Mouse (Mus musculus): Measurements from ENCODE around the gene Capn10. TPM values are rescaled to one million over a fixed set of nuclear protein-coding genes. Genes with fewer than 3 reads are reported as not detected.

The Capn10 gene
- total and polyA plus RNA-seq, 3 experiments, result 11.9 to 16.1 (median 15.9) TPM

DNA sequence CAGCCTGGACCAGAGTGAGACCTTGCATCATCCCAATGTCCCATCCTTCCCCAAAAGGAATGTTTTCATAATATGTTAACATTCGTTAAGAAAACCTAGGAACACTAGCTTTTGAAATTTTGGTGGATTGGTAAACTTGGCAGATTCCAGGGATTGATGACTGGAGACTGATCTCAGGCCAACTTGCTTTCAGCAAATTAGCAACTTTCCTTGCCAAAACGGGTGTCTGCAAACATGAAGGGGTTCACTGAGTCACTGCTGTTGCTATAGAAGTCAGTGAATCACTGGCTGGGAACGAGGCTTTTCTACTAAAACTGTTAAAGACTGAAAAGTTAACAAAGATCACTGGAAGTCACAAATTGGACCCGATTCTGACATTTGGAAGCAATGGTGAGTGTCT lies 30.5 kb upstream of the Capn10 start:
- Histone ChIP-seq H3K4me1 (ENCODE audit: control insufficient read depth in 1 of 2, insufficient read depth in 2 of 2) (peaks cover 10 to 24% of the 10 kb centered on the region in 2 experiments), H3K27me3 (replicated peaks) (peaks cover 27% of the 10 kb centered on the region), H3K9me3 (replicated peaks; ENCODE audit: low read length) (peaks cover 2% of the 10 kb centered on the region), H3K27ac (ENCODE audit: insufficient read depth, low read depth) (no peak overlapping the region), H3K36me3 (replicated peaks in 1 of 2; ENCODE audit: control insufficient read depth in 1 of 2, insufficient read depth in 1 of 2, low read length in 1 of 2) (peaks cover 0 to 7% of the 10 kb centered on the region in 2 experiments), H3K4me2 (ENCODE audit: insufficient read depth, low read depth, poor library complexity, severe bottlenecking) (no peak overlapping the region), H3K9ac (ENCODE audit: insufficient read depth, low read depth) (no peak overlapping the region), H3K4me3 (replicated peaks in 1 of 3; ENCODE audit: low read depth in 2 of 3, low read length in 2 of 3, poor library complexity in 1 of 3) (no peak overlapping the region), H3K79me2 (replicated peaks; ENCODE audit: control insufficient read depth, extremely low read depth, insufficient read depth, poor library complexity, severe bottlenecking) (no peaks in the 10 kb centered on the region)
- TF ChIP-seq POLR2AphosphoS2 (IDR thresholded peaks at IDR 0.05; ENCODE audit: low read depth, low read length) (no peak), ELF1 (IDR thresholded peaks at IDR 0.05; ENCODE audit: low read depth, low read length) (no peak), ETS1 (conservative IDR thresholded peaks at IDR 0.05; ENCODE audit: low read depth, low read length) (no peak)
- DNase-seq (ENCODE audit: extremely low read depth), result no peak
- dilution Hi-C loops (cut with MboI; ENCODE audit: extremely low pct_ligation_motif_present, extremely low pct_unique_long_range_greater_than_20kb, low sequenced_read_pairs), result no loop called here
- in situ Hi-C loops (cut with MboI; ENCODE audit: low pct_ligation_motif_present, low pct_unique_long_range_greater_than_20kb, low sequenced_read_pairs), result no loop called here

DNA sequence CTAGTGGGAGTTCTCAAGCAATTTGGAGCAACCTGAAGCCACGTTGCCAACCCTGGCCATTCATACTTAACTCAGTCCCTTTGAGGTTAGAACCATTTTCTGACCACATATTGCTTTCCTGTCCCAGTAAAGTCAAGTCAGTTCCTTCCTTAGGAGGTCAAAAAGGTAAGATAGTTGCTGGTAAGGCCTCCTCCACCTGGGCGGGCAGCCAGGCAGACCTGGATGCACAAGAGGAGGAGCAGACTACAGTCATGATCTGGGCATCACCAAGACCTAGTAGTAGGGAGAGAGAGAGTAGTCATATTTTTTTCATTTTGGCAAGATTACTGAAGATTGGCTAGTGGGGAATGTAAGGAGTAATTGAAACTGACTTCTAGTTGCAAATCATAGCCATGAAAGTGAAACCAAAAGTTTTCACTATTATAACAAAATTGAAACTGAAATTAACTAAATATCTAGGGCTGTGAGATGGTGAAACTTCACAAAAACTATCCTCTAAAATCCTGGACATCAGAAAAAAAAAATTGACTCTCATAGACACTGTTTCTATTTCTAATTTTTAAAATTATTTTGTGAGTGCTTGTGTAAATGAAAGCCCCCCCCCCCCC lies 28.4 kb upstream of the Capn10 start:
- Histone ChIP-seq H3K9ac (ENCODE audit: insufficient read depth, low read depth) (no peak overlapping the region), H3K9me3 (replicated peaks; ENCODE audit: low read length) (peaks cover 2% of the 10 kb centered on the region), H3K36me3 (replicated peaks in 1 of 2; ENCODE audit: control insufficient read depth in 1 of 2, insufficient read depth in 1 of 2, low read length in 1 of 2) (peaks cover 0 to 7% of the 10 kb centered on the region in 2 experiments), H3K4me2 (ENCODE audit: insufficient read depth, low read depth, poor library complexity, severe bottlenecking) (peak overlapping the region; percentile 92; the same call in 1 of the 2 replicates), H3K27me3 (replicated peaks) (peaks cover 21% of the 10 kb centered on the region), H3K27ac (ENCODE audit: insufficient read depth, low read depth) (0 out of 2 replicates have a peak overlapping the region, but pooled peaks have one; percentile 42), H3K4me1 (ENCODE audit: control insufficient read depth in 1 of 2, insufficient read depth in 2 of 2) (peaks cover 10 to 26% of the 10 kb centered on the region in 2 experiments), H3K79me2 (replicated peaks; ENCODE audit: control insufficient read depth, extremely low read depth, insufficient read depth, poor library complexity, severe bottlenecking) (no peaks in the 10 kb centered on the region), H3K4me3 (replicated peaks in 1 of 3; ENCODE audit: low read depth in 2 of 3, low read length in 2 of 3, poor library complexity in 1 of 3) (peak overlapping the region in 1 of 3 experiments; percentile 9)
- dilution Hi-C loops (cut with MboI; ENCODE audit: extremely low pct_ligation_motif_present, extremely low pct_unique_long_range_greater_than_20kb, low sequenced_read_pairs) (no loop called here), in situ Hi-C loops (cut with MboI; ENCODE audit: low pct_ligation_motif_present, low pct_unique_long_range_greater_than_20kb, low sequenced_read_pairs) (no loop called here)
- no peak for TF ChIP-seq POLR2A (IDR thresholded peaks at IDR 0.05; ENCODE audit: low read depth, low read length)
- no peak for TF ChIP-seq BHLHE40 (IDR thresholded peaks at IDR 0.05; ENCODE audit: low read depth, low read length)
- TF ChIP-seq PAX5 (IDR thresholded peaks at IDR 0.05; ENCODE audit: low read length), result no peak
- TF ChIP-seq CHD2 (IDR thresholded peaks at IDR 0.05; ENCODE audit: low read length), result no peak
- TF ChIP-seq MEF2A (IDR thresholded peaks at IDR 0.05; ENCODE audit: borderline replicate concordance, low read depth, low read length), result no peak
- no peak for TF ChIP-seq CHD1 (IDR thresholded peaks at IDR 0.05; ENCODE audit: low read depth, low read length)
- TF ChIP-seq SIN3A (IDR thresholded peaks at IDR 0.05; ENCODE audit: low read length), result no peak
- no peak for TF ChIP-seq MAZ (IDR thresholded peaks at IDR 0.05; ENCODE audit: low read depth, low read length)
- 0 out of 2 replicates have a peak, but pooled peaks have one; percentile 37 for TF ChIP-seq MYC (IDR thresholded peaks at IDR 0.05; ENCODE audit: low read depth, low read length)
- TF ChIP-seq ELF1 (IDR thresholded peaks at IDR 0.05; ENCODE audit: low read depth, low read length), result no peak
- TF ChIP-seq SMC3 (IDR thresholded peaks at IDR 0.05; ENCODE audit: low read depth, low read length), result no peak
- TF ChIP-seq ZC3H11A (IDR thresholded peaks at IDR 0.05; ENCODE audit: low read depth, low read length), result no peak
- TF ChIP-seq HCFC1 (IDR thresholded peaks at IDR 0.05; ENCODE audit: low read depth, low read length), result no peak
- TF ChIP-seq ZNF384 (IDR thresholded peaks at IDR 0.05; ENCODE audit: low read depth, low read length), result peak; percentile 55
- TF ChIP-seq IRF4 (IDR thresholded peaks at IDR 0.05; ENCODE audit: low read depth, low read length), result peak; percentile 68
- no peak for TF ChIP-seq MXI1 (IDR thresholded peaks at IDR 0.05; ENCODE audit: low read depth, low read length)
- no peak for TF ChIP-seq USF1 (IDR thresholded peaks at IDR 0.05; ENCODE audit: low read depth, low read length)
- no peak for TF ChIP-seq POLR2AphosphoS2 (IDR thresholded peaks at IDR 0.05; ENCODE audit: low read depth, low read length)
- TF ChIP-seq TBP (conservative IDR thresholded peaks at IDR 0.05; ENCODE audit: low read depth, low read length), result no peak
- TF ChIP-seq MAX (IDR thresholded peaks at IDR 0.05; ENCODE audit: low read length), result no peak
- no peak for TF ChIP-seq JUND (conservative IDR thresholded peaks at IDR 0.05; ENCODE audit: low read depth, low read length)
- TF ChIP-seq CTCF (conservative IDR thresholded peaks at IDR 0.05 in 1 of 2, IDR thresholded peaks at IDR 0.05 in 1 of 2; ENCODE audit: low read depth in 2 of 2, low read length in 2 of 2), result no peak
- peak; percentile 22; the same call in 1 of the 2 replicates for TF ChIP-seq ETS1 (conservative IDR thresholded peaks at IDR 0.05; ENCODE audit: low read depth, low read length)
- 0 out of 2 replicates have a peak, but pooled peaks have one; percentile 4 for TF ChIP-seq TCF12 (IDR thresholded peaks at IDR 0.05; ENCODE audit: low read depth, low read length)
- no peak; the same call in 1 of the 2 replicates for TF ChIP-seq RCOR1 (conservative IDR thresholded peaks at IDR 0.05; ENCODE audit: low read depth, low read length)
- TF ChIP-seq NELFE (IDR thresholded peaks at IDR 0.05; ENCODE audit: low read depth, low read length), result no peak
- no peak for TF ChIP-seq KAT2A (IDR thresholded peaks at IDR 0.05; ENCODE audit: insufficient replicate concordance, low read length)
- TF ChIP-seq EP300 (IDR thresholded peaks at IDR 0.05; ENCODE audit: low read length), result peak; percentile 62
- no peak for TF ChIP-seq USF2 (conservative IDR thresholded peaks at IDR 0.05; ENCODE audit: low read depth, low read length)
- no peak for TF ChIP-seq RAD21 (IDR thresholded peaks at IDR 0.05; ENCODE audit: low read depth, low read length)
- DNase-seq (ENCODE audit: extremely low read depth), result no peak

All from CH12.LX (cell line).